Mouse (Mus musculus) bone marrow macrophage, adult 2 months (primary cell): ENCODE results near the gene Zfp654. TPM values are rescaled to one million over a fixed set of nuclear protein-coding genes. Genes with fewer than 3 reads are reported as not detected.

Experiments used
- H3K27ac ChIP-seq: 2 replicates; pipeline ENCODE4 v1.5.1; 2012; ENCODE audit warnings: low read depth, low read length; ENCODE audit not compliant: insufficient read depth
- H3K4me1 ChIP-seq: 2 replicates; pipeline ENCODE4 v1.6.1; 2012; ENCODE audit warnings: low read length; ENCODE audit not compliant: control insufficient read depth, insufficient read depth
- H3K4me3 ChIP-seq: 2 replicates; pipeline ENCODE4 v1.5.1; 2012; ENCODE audit warnings: mild to moderate bottlenecking, low read length, moderate library complexity; ENCODE audit not compliant: insufficient read depth
- CTCF ChIP-seq: IDR thresholded peaks from 2 replicates; pipeline ENCODE4 v1.5.1; 2012; ENCODE audit warnings: low read depth, mild to moderate bottlenecking, low read length, moderate library complexity
- POLR2A ChIP-seq: IDR thresholded peaks from 2 replicates; pipeline ENCODE4 v1.6.1; 2012; ENCODE audit warnings: mild to moderate bottlenecking, low read depth, low read length, borderline replicate concordance
- polyA plus RNA-seq: library from polyadenylated mRNA; stranded (reverse); fragments of >200 nt; gene quantifications from 2 replicates; pipeline ENCODE4 v1.2.4, GENCODE M21; 2012; ENCODE audit not compliant: missing spikeins, insufficient read depth, insufficient read length

The Zfp654 gene
- polyA plus RNA-seq, 1 experiment: 7.9 TPM

DNA sequence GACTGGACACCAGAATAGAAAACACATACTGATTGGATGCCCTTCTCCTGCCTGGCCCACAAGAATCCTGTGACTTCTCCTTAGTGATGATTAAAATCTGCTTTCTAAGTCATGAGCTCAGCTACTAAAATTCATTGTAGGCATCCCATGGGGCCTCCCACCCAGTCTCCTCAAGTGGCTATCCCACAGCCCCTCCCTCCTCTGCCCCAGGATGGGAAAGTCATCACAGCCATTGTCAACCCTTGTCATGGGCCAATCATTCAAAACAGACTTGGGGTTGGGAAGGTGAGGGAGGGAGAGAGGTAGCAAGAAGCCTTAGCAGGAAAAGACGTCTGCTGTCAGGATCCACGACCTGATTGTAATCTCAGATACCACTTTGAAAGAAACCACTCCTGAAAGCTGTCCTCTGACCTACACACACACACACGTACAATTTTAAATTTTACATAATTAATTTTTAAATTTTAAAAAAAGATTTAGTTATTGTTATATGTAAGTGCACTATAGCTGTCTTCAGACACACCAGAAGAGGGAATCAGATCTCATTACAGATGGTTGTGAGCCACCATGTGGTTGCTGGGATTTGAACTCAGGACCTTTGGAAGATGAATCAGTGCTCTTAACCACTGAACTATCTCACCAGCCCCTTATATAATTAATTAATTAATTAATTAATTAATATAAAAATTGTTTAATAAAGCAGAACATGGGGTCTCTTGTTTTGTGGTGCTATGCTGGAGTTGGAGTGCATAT, 97.3 kb downstream of the Zfp654 start:
- H3K27ac ChIP-seq: no peak overlapping the region
- TF ChIP-seq CTCF (no peak), POLR2A (no peak)
- H3K4me3 ChIP-seq: no peak overlapping the region
- peaks cover 10% of the 10 kb centered on the region for H3K4me1 ChIP-seq

DNA sequence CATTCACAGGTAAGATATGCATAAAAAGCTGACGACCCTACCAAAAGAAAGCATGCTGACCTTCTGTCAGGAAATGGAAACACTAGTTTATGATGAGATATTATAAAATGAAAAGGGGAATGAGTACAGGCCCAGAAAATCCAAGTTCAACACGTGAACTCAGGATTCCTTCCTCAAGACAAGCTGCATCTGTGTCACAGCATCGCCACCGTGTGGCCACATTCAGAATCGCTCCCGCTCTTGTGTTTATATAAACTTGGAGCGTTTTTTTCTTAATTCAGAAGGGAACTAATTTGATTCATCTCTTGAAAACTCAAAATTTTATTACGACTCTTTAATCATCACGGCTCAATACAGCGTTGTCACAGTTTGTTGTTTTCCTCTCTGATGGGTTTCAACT, 103.2 kb downstream of the Zfp654 start:
- Histone ChIP-seq H3K27ac (no peak overlapping the region), H3K4me3 (no peak overlapping the region), H3K4me1 (no peaks in the 10 kb centered on the region)
- peak; percentile 92 for TF ChIP-seq CTCF
- no peak for TF ChIP-seq POLR2A

DNA sequence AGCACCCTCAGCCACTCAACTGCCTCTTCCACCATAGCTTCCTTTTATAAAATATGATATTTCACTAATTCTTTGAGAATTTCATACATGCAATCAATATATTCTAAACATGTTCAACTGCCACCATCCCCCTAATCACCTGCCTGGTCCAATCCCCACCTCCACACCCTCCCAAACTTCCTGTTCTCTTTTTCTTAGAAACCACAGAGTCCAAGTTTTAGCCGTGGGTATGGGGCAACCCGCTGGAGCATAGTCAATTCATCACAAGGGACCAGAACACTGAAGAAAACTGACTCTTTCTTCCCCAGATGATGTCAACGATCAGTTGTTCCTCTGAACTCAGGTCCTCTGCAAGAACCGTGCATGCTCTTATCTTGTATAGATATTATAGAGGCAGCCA, 106.4 kb downstream of the Zfp654 start:
- TF ChIP-seq POLR2A (no peak), CTCF (no peak)
- Histone ChIP-seq H3K4me3 (no peak overlapping the region), H3K4me1 (no peaks in the 10 kb centered on the region), H3K27ac (no peak overlapping the region)

DNA sequence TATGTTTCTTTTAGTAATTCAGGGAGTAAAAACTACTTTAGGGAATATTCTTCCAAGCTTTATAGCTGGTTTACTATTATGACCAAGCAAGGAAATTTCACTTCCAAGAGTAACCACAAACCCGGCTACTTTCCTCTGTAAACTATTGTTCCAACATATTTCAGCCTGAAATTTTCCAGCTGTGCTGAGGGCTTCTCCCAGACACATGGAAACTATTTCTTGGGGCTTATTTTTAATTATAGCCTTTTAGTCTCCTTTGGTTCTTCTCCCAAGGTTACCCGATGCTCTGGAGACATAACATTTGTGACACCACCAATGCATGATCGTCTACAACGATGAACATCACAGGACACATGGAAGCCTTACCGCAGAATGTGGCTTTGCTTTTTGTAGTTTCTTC, 114.2 kb downstream of the Zfp654 start:
- no peaks in the 10 kb centered on the region for H3K4me1 ChIP-seq
- no peak for TF ChIP-seq CTCF
- no peak for TF ChIP-seq POLR2A
- H3K4me3 ChIP-seq: no peak overlapping the region
- no peak overlapping the region for H3K27ac ChIP-seq

Other genes with a start within 250 kb of the Zfp654 start
- not detected in 2 replicates for gene Csnka2ip, start 249.2 kb downstream of the Zfp654 start, polyA plus RNA-seq
- 15.3 and 21.9 TPM in 2 replicates for gene 4930453N24Rik, start 80.5 kb downstream of the Zfp654 start, polyA plus RNA-seq
- gene Cggbp1, start 344 bp upstream of the Zfp654 start, polyA plus RNA-seq: 76.4 and 84.7 TPM in 2 replicates